Mouse (Mus musculus) bone marrow macrophage, adult 2 months (primary cell): ENCODE measurements around the gene Sipa1. TPM values are rescaled to one million over a fixed set of nuclear protein-coding genes. Genes with fewer than 3 reads are reported as not detected.

Experiments used
- H3K27ac ChIP-seq: 2 replicates; pipeline ENCODE4 v1.5.1; 2012; ENCODE audit warnings: low read depth, low read length; ENCODE audit not compliant: insufficient read depth
- H3K4me1 ChIP-seq: 2 replicates; pipeline ENCODE4 v1.6.1; 2012; ENCODE audit warnings: low read length; ENCODE audit not compliant: control insufficient read depth, insufficient read depth
- H3K4me3 ChIP-seq: 2 replicates; pipeline ENCODE4 v1.5.1; 2012; ENCODE audit warnings: mild to moderate bottlenecking, low read length, moderate library complexity; ENCODE audit not compliant: insufficient read depth
- CTCF ChIP-seq: IDR thresholded peaks from 2 replicates; pipeline ENCODE4 v1.5.1; 2012; ENCODE audit warnings: low read depth, mild to moderate bottlenecking, low read length, moderate library complexity
- POLR2A ChIP-seq: IDR thresholded peaks from 2 replicates; pipeline ENCODE4 v1.6.1; 2012; ENCODE audit warnings: mild to moderate bottlenecking, low read depth, low read length, borderline replicate concordance
- polyA plus RNA-seq: library from polyadenylated mRNA; stranded (reverse); fragments of >200 nt; gene quantifications from 2 replicates; pipeline ENCODE4 v1.2.4, GENCODE M21; 2012; ENCODE audit not compliant: missing spikeins, insufficient read depth, insufficient read length

The Sipa1 gene
- polyA plus RNA-seq, 1 experiment: 117 TPM

- no peak overlapping the region for H3K4me3 ChIP-seq
- TF ChIP-seq CTCF (no peak), POLR2A (no peak)
- no peak overlapping the region for H3K27ac ChIP-seq
- H3K4me1 ChIP-seq: peaks cover 9% of the 10 kb centered on the region
These were observed 31.4 kb downstream of the Sipa1 start for GRCm38 (mm10) chr19:5632120-5632519.

- Histone ChIP-seq H3K4me1 (peaks cover 6% of the 10 kb centered on the region), H3K4me3 (no peak overlapping the region), H3K27ac (no peak overlapping the region)
- TF ChIP-seq CTCF (no peak), POLR2A (no peak)
These were observed 33.6 kb downstream of the Sipa1 start for GRCm38 (mm10) chr19:5629907-5630306.

- H3K4me1 ChIP-seq: peaks cover 15% of the 10 kb centered on the region
- no peak overlapping the region for H3K27ac ChIP-seq
- no peak overlapping the region for H3K4me3 ChIP-seq
- TF ChIP-seq CTCF (no peak), POLR2A (no peak)
These were observed 38.2 kb downstream of the Sipa1 start for GRCm38 (mm10) chr19:5625311-5625710.

GRCm38 (mm10) chr19:5621884-5622283 is 41.6 kb downstream of the Sipa1 start:
- Histone ChIP-seq H3K27ac (peak overlapping the region; percentile 30; the same call in 1 of the 2 replicates), H3K4me1 (peaks cover 15% of the 10 kb centered on the region), H3K4me3 (no peak overlapping the region)
- TF ChIP-seq CTCF (no peak), POLR2A (no peak)

GRCm38 (mm10) chr19:5620007-5620406 is 43.5 kb downstream of the Sipa1 start:
- H3K4me1 ChIP-seq: peaks cover 9% of the 10 kb centered on the region
- no peak overlapping the region for H3K27ac ChIP-seq
- no peak overlapping the region for H3K4me3 ChIP-seq
- TF ChIP-seq CTCF: no peak
- no peak for TF ChIP-seq POLR2A

GRCm38 (mm10) chr19:5614953-5615352 is 48.6 kb downstream of the Sipa1 start:
- Histone ChIP-seq H3K4me1 (peaks cover 18% of the 10 kb centered on the region), H3K4me3 (no peak overlapping the region), H3K27ac (no peak overlapping the region)
- TF ChIP-seq POLR2A: no peak
- TF ChIP-seq CTCF: no peak

GRCm38 (mm10) chr19:5612762-5613411 is 50.6 kb downstream of the Sipa1 start:
- H3K27ac ChIP-seq: peak overlapping the region; percentile 25
- TF ChIP-seq POLR2A: no peak
- no peak for TF ChIP-seq CTCF

GRCm38 (mm10) chr19:5611973-5612372 is 51.5 kb downstream of the Sipa1 start:
- no peak for TF ChIP-seq POLR2A
- TF ChIP-seq CTCF: no peak
- H3K4me1 ChIP-seq: peaks cover 22% of the 10 kb centered on the region
- H3K27ac ChIP-seq: no peak overlapping the region
- H3K4me3 ChIP-seq: no peak overlapping the region

More at GRCm38 (mm10) chr19:5612762-5613411, 50.6 kb downstream of the Sipa1 start:
- Histone ChIP-seq H3K4me1 (peaks cover 22% of the 10 kb centered on the region), H3K4me3 (no peak overlapping the region)

GRCm38 (mm10) chr19:5609547-5610404 is 53.7 kb downstream of the Sipa1 start, which contains the start of gene Kat5:
TSS of gene Kat5 (minus strand) at chr19:5610237.
- Histone ChIP-seq H3K4me3 (peak within 1 kb of the TSS; percentile 71), H3K4me1 (peaks cover 22% of the 10 kb centered on the region), H3K27ac (peak within 1 kb of the TSS; percentile 93)
- no peak for TF ChIP-seq POLR2A
- no peak for TF ChIP-seq CTCF

- Histone ChIP-seq H3K27ac (0 out of 2 replicates have a peak overlapping the region, but pooled peaks have one; percentile 2), H3K4me3 (peak overlapping the region; percentile 71), H3K4me1 (peaks cover 24% of the 10 kb centered on the region)
- TF ChIP-seq CTCF (no peak), POLR2A (no peak)
These were observed 54.3 kb downstream of the Sipa1 start for GRCm38 (mm10) chr19:5609171-5609546.
